In genomic region chr8:84811303-84811702, GRCm38 (mm10) we compare ENCODE assay signal across 8 mouse cellular contexts. TPM values are rescaled to one million over a fixed set of nuclear protein-coding genes. Genes with fewer than 3 reads are reported as not detected.
A peak's percentile ranks its signal among the peaks of the same experiment; 100 is the strongest.
DNase-seq lines count a peak whose midpoint lies in the region; ATAC-seq and TF ChIP-seq lines count a peak whose summit lies in the region.

No protein-coding gene starts in this region.

- no peak for TF ChIP-seq EP300 in lung, postnatal 0 days (IDR thresholded peaks at IDR 0.05)

- no peak for DNase-seq in cerebellum, adult 2 months
- no peak for DNase-seq in cerebellum, postnatal 4 days (ENCODE audit: low spot score in 2 of 2)
- DNase-seq in lung, postnatal 0 days (ENCODE audit: low spot score) = no peak
- no peak for DNase-seq in lung, adult 2 months
- DNase-seq in liver, embryonic 11.5 days (ENCODE audit: low spot score) = no peak
- no peak for DNase-seq in gastrocnemius, postnatal 36 days
- DNase-seq in cerebellum, adult 11 months = no peak

- ATAC-seq in lung, postnatal 0 days = no peak
- no peak for ATAC-seq in liver, embryonic 11.5 days (replicated peaks; ENCODE audit: low FRiP score)
- ATAC-seq in stomach, embryonic 16.5 days (ENCODE audit: insufficient read depth, low FRiP score) = no peak

- no peaks in the 10 kb centered on the region for H3K9me3 ChIP-seq in lung, postnatal 0 days (ENCODE audit: low read length)
- no peaks in the 10 kb centered on the region for H3K9me3 ChIP-seq in liver, embryonic 11.5 days (ENCODE audit: control insufficient read depth, low read length)
- no peaks in the 10 kb centered on the region for H3K9me3 ChIP-seq in stomach, embryonic 16.5 days (replicated peaks; ENCODE audit: control insufficient read depth, low read length)

- H3K4me2 ChIP-seq in lung, postnatal 0 days (replicated peaks; ENCODE audit: low read depth, low read length) = peak overlapping the region; percentile 55
- peak overlapping the region; percentile 68 for H3K4me2 ChIP-seq in liver, embryonic 11.5 days
- peak overlapping the region; percentile 72 for H3K4me2 ChIP-seq in stomach, embryonic 16.5 days (ENCODE audit: low read depth, low read length)

- intact Hi-C loops in gastrocnemius, postnatal 36 days (cut with DNase I) = loop anchor here (1.0 to 5.0 kb wide), 3 partner anchors 102 to 219 kb away; no protein-coding TSS in a partner anchor

- TF ChIP-seq CTCF in cerebellum, adult 2 months (IDR thresholded peaks at IDR 0.05; ENCODE audit: borderline replicate concordance, insufficient read depth, low read depth, low read length) = no peak
- no peak for TF ChIP-seq CTCF in lung, postnatal 0 days (IDR thresholded peaks at IDR 0.05)
- TF ChIP-seq CTCF in lung, adult 2 months (IDR thresholded peaks at IDR 0.05; ENCODE audit: insufficient read depth, low read length) = no peak

- H3K4me3 ChIP-seq in cerebellum, adult 2 months (replicated peaks; ENCODE audit: insufficient read depth, low read depth, low read length) = peak overlapping the region; percentile 50
- H3K4me3 ChIP-seq in lung, postnatal 0 days (ENCODE audit: low read depth, low read length) = peak overlapping the region; percentile 25; the same call in 1 of the 2 replicates
- no peak overlapping the region for H3K4me3 ChIP-seq in lung, adult 2 months (replicated peaks; ENCODE audit: extremely low read depth, low read depth, low read length)
- H3K4me3 ChIP-seq in liver, embryonic 11.5 days (ENCODE audit: low read depth, low read length) = peak overlapping the region; percentile 39
- peak overlapping the region; percentile 41 for H3K4me3 ChIP-seq in stomach, embryonic 16.5 days (replicated peaks; ENCODE audit: low read length)

- no peak for TF ChIP-seq POLR2A in cerebellum, adult 2 months (IDR thresholded peaks at IDR 0.05; ENCODE audit: borderline replicate concordance, insufficient read depth, low read length)
- TF ChIP-seq POLR2A in lung, adult 2 months (IDR thresholded peaks at IDR 0.05; ENCODE audit: borderline replicate concordance, extremely low read depth, low read depth, low read length) = no peak

- no peaks in the 10 kb centered on the region for H3K27me3 ChIP-seq in cerebellum, adult 2 months (ENCODE audit: control insufficient read depth, insufficient read depth, low read length)
- H3K27me3 ChIP-seq in lung, postnatal 0 days (replicated peaks; ENCODE audit: insufficient read depth, low read length) = no peaks in the 10 kb centered on the region
- peaks cover 44% of the 10 kb centered on the region for H3K27me3 ChIP-seq in liver, embryonic 11.5 days (replicated peaks; ENCODE audit: control insufficient read depth, insufficient read depth, low read length)
- peaks cover 6% of the 10 kb centered on the region for H3K27me3 ChIP-seq in stomach, embryonic 16.5 days (ENCODE audit: control insufficient read depth, insufficient read depth, low read length)

- no peak overlapping the region for H3K9ac ChIP-seq in lung, postnatal 0 days (replicated peaks; ENCODE audit: low read depth)
- no peak overlapping the region for H3K9ac ChIP-seq in liver, embryonic 11.5 days (ENCODE audit: low read depth, low read length)
- H3K9ac ChIP-seq in stomach, embryonic 16.5 days (ENCODE audit: low read length) = peak overlapping the region; percentile 52; the same call in 1 of the 2 replicates

- H3K36me3 ChIP-seq in lung, postnatal 0 days (ENCODE audit: insufficient read depth, low read length) = no peaks in the 10 kb centered on the region
- no peaks in the 10 kb centered on the region for H3K36me3 ChIP-seq in liver, embryonic 11.5 days (ENCODE audit: control insufficient read depth, insufficient read depth, low read length)
- no peaks in the 10 kb centered on the region for H3K36me3 ChIP-seq in stomach, embryonic 16.5 days (ENCODE audit: control insufficient read depth, insufficient read depth, low read length)

- H3K27ac ChIP-seq in cerebellum, adult 2 months (ENCODE audit: insufficient read depth, low read length) = no peak overlapping the region
- no peak overlapping the region for H3K27ac ChIP-seq in lung, postnatal 0 days (ENCODE audit: low read length)
- no peak overlapping the region for H3K27ac ChIP-seq in liver, embryonic 11.5 days (ENCODE audit: low read depth, low read length)
- peak overlapping the region; percentile 38; the same call in 1 of the 2 replicates for H3K27ac ChIP-seq in stomach, embryonic 16.5 days (ENCODE audit: low read length)

- 35% methylated on average over 10 of the region's 10 CpGs for WGBS in cerebellum, adult 2 months
- 23% methylated on average over 10 of the region's 10 CpGs for WGBS in lung, postnatal 0 days
- 35% methylated on average over 10 of the region's 10 CpGs for WGBS in lung, adult 2 months
- 30% methylated on average over 10 of the region's 10 CpGs for WGBS in liver, embryonic 11.5 days
- 21% methylated on average over 10 of the region's 10 CpGs for WGBS in stomach, embryonic 16.5 days

- peaks cover 17% of the 10 kb centered on the region for H3K4me1 ChIP-seq in cerebellum, adult 2 months (ENCODE audit: control insufficient read depth, insufficient read depth, low read length)
- peaks cover 3% of the 10 kb centered on the region; the same call in 1 of the 2 replicates for H3K4me1 ChIP-seq in lung, postnatal 0 days (ENCODE audit: insufficient read depth, low read depth, low read length)
- H3K4me1 ChIP-seq in lung, adult 2 months (ENCODE audit: control insufficient read depth, insufficient read depth, low read length) = peaks cover 4% of the 10 kb centered on the region
- H3K4me1 ChIP-seq in liver, embryonic 11.5 days (replicated peaks; ENCODE audit: control insufficient read depth, insufficient read depth, low read length) = peaks cover 24% of the 10 kb centered on the region
- H3K4me1 ChIP-seq in stomach, embryonic 16.5 days (ENCODE audit: control insufficient read depth, insufficient read depth, low read length) = peaks cover 10% of the 10 kb centered on the region; the same call in 1 of the 2 replicates

RNA-seq across cellular contexts. Expression of gene Nfix, which starts 11.2 kb away (rescaled TPM):
- polyA plus RNA-seq in cerebellum, adult 2 months (2012; rRNA removed) = 98.5 and 105 TPM in 2 replicates
- 38.8 and 45.1 TPM in 2 replicates for polyA plus RNA-seq in lung, postnatal 0 days (2015; fragmentation: Nextera tagmentation; extraction: Ambion mirVana)
- polyA plus RNA-seq in lung, adult 2 months (2012; rRNA removed) = 80.1 and 96.2 TPM in 2 replicates
- 5.0 and 7.1 TPM in 2 replicates for polyA plus RNA-seq in liver, embryonic 11.5 days (2014; fragmentation: Nextera tagmentation; extraction: Ambion mirVana)
- 36.5 and 37.8 TPM in 2 replicates for polyA plus RNA-seq in stomach, embryonic 16.5 days (2015; fragmentation: Nextera tagmentation; extraction: Ambion mirVana)
- total RNA-seq in gastrocnemius, postnatal 36 days (2021) = 100 to 1,000 TPM; 433 to 510 TPM

RNA-seq across cellular contexts. Expression of gene Dand5, which starts 11.3 kb away (rescaled TPM):
- polyA plus RNA-seq in cerebellum, adult 2 months (2012; rRNA removed) = 16.1 and 16.2 TPM in 2 replicates
- 6.2 and 6.8 TPM in 2 replicates for polyA plus RNA-seq in lung, postnatal 0 days (2015; fragmentation: Nextera tagmentation; extraction: Ambion mirVana)
- polyA plus RNA-seq in lung, adult 2 months (2012; rRNA removed) = 2.5 and 2.9 TPM in 2 replicates
- 4.5 and 4.9 TPM in 2 replicates for polyA plus RNA-seq in liver, embryonic 11.5 days (2014; fragmentation: Nextera tagmentation; extraction: Ambion mirVana)
- 6.0 and 7.2 TPM in 2 replicates for polyA plus RNA-seq in stomach, embryonic 16.5 days (2015; fragmentation: Nextera tagmentation; extraction: Ambion mirVana)
- total RNA-seq in gastrocnemius, postnatal 36 days (2021) = 1 to 10 TPM; 8.3 to 9.9 TPM

RNA-seq across cellular contexts. Expression of gene Gadd45gip1, which starts 20.0 kb away (rescaled TPM):
- 45.3 and 45.5 TPM in 2 replicates for polyA plus RNA-seq in cerebellum, adult 2 months (2012; rRNA removed)
- 24.4 and 24.8 TPM in 2 replicates for polyA plus RNA-seq in lung, postnatal 0 days (2015; fragmentation: Nextera tagmentation; extraction: Ambion mirVana)
- polyA plus RNA-seq in lung, adult 2 months (2012; rRNA removed) = 21.3 and 31.7 TPM in 2 replicates
- polyA plus RNA-seq in liver, embryonic 11.5 days (2014; fragmentation: Nextera tagmentation; extraction: Ambion mirVana) = 87.8 and 90.6 TPM in 2 replicates
- 42.0 and 49.5 TPM in 2 replicates for polyA plus RNA-seq in stomach, embryonic 16.5 days (2015; fragmentation: Nextera tagmentation; extraction: Ambion mirVana)
- 10 to 100 TPM; 17.7 to 23.0 TPM for total RNA-seq in gastrocnemius, postnatal 36 days (2021)

RNA-seq across cellular contexts. Expression of gene Rad23a, which starts 29.2 kb away (rescaled TPM):
- polyA plus RNA-seq in cerebellum, adult 2 months (2012; rRNA removed) = 117 and 120 TPM in 2 replicates
- polyA plus RNA-seq in lung, postnatal 0 days (2015; fragmentation: Nextera tagmentation; extraction: Ambion mirVana) = 77.9 and 85.7 TPM in 2 replicates
- 72.6 and 75.9 TPM in 2 replicates for polyA plus RNA-seq in lung, adult 2 months (2012; rRNA removed)
- 188 and 191 TPM in 2 replicates for polyA plus RNA-seq in liver, embryonic 11.5 days (2014; fragmentation: Nextera tagmentation; extraction: Ambion mirVana)
- polyA plus RNA-seq in stomach, embryonic 16.5 days (2015; fragmentation: Nextera tagmentation; extraction: Ambion mirVana) = 106 and 122 TPM in 2 replicates
- total RNA-seq in gastrocnemius, postnatal 36 days (2021) = 100 to 1,000 TPM; 136 to 151 TPM

RNA-seq across cellular contexts. Expression of gene Calr, which starts 35.4 kb away (rescaled TPM):
- 343 and 394 TPM in 2 replicates for polyA plus RNA-seq in cerebellum, adult 2 months (2012; rRNA removed)
- 318 and 405 TPM in 2 replicates for polyA plus RNA-seq in lung, postnatal 0 days (2015; fragmentation: Nextera tagmentation; extraction: Ambion mirVana)
- 152 and 189 TPM in 2 replicates for polyA plus RNA-seq in lung, adult 2 months (2012; rRNA removed)
- 860 and 893 TPM in 2 replicates for polyA plus RNA-seq in liver, embryonic 11.5 days (2014; fragmentation: Nextera tagmentation; extraction: Ambion mirVana)
- polyA plus RNA-seq in stomach, embryonic 16.5 days (2015; fragmentation: Nextera tagmentation; extraction: Ambion mirVana) = 1,028 and 1,118 TPM in 2 replicates
- 100 to 1,000 TPM; 153 to 159 TPM for total RNA-seq in gastrocnemius, postnatal 36 days (2021)
